Mouse (Mus musculus) C2C12 (cell line): ENCODE measurements at regions not wholly inside any gene's neighbourhood (a gene's known extent, or its start where the extent isn't known, plus 50 kb on each side); places are given as distances from the start of the nearest gene placed in this dataset.

Experiments
- H3K27me3 ChIP-seq: one replicate; pipeline ENCODE4 v1.6.1; 2011; ENCODE audit not compliant: control insufficient read depth, insufficient read depth, insufficient read length
- H3K36me3 ChIP-seq: one replicate; pipeline ENCODE4 v1.6.1; 2011; ENCODE audit not compliant: control insufficient read depth, insufficient read depth
- H3K4me3 ChIP-seq: one replicate; pipeline ENCODE4 v1.5.1; 2011; ENCODE audit warnings: mild to moderate bottlenecking, control low read depth; ENCODE audit not compliant: poor library complexity, insufficient read depth, severe bottlenecking
- H3K79me2 ChIP-seq: one replicate; pipeline ENCODE4 v1.6.1; 2011; ENCODE audit not compliant: control insufficient read depth, insufficient read depth
- H3K79me3 ChIP-seq: one replicate; pipeline ENCODE4 v1.6.1; 2011; ENCODE audit warnings: low read depth, control low read depth
- H3ac ChIP-seq: one replicate; pipeline ENCODE3; 2011; ENCODE audit warnings: low read depth; ENCODE audit not compliant: control insufficient read depth, insufficient read length
- CEBPB ChIP-seq: IDR thresholded peaks from one replicate; pipeline ENCODE4 v1.6.1; 2011; ENCODE audit warnings: low read depth, mild to moderate bottlenecking, control low read depth, moderate library complexity
- CTCF ChIP-seq: IDR thresholded peaks from one replicate; pipeline ENCODE4 v1.5.1; 2011; ENCODE audit not compliant: control insufficient read depth, insufficient read depth, insufficient read length
- FOSL1 ChIP-seq: IDR thresholded peaks from one replicate; pipeline ENCODE4 v1.8.0; 2011; ENCODE audit warnings: mild to moderate bottlenecking, low read length; ENCODE audit not compliant: poor library complexity, insufficient read depth, severe bottlenecking
- MAX ChIP-seq: IDR thresholded peaks from one replicate; pipeline ENCODE4 v1.6.1; 2011; ENCODE audit warnings: mild to moderate bottlenecking, control low read depth
- MYOD1 ChIP-seq: IDR thresholded peaks from one replicate; pipeline ENCODE4 v1.6.1; 2011; ENCODE audit warnings: low read depth; ENCODE audit not compliant: control insufficient read depth, insufficient read length
- MYOG ChIP-seq: IDR thresholded peaks from one replicate; pipeline ENCODE4 v1.6.1; 2011; ENCODE audit not compliant: control insufficient read depth, insufficient read length; ENCODE audit errors: extremely low read depth
- USF1 ChIP-seq: IDR thresholded peaks from one replicate; pipeline ENCODE4 v1.6.1; 2011; ENCODE audit warnings: low read depth, mild to moderate bottlenecking, control low read depth, moderate library complexity

DNA sequence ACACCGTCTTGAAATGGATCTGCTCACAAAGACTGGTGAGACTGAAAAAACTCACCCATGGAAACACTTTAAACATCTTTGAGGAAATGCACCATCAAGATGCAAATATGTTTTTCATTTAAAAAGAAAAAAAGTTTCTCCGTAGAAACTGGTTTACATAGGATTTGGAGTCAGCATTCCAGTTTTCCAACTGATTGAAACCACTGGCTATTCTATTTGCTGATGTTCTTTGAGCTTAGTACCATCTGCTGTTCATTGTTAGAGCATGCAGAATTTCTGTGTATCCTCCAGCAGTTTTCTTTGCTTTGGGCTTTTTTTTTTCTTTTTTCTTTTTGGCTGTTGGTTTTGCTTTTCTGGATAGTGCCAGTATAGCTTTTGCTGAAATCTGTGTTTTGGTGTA is 1948.3 kb downstream of the 9330182O14Rik start:
- Histone ChIP-seq H3K79me2 (no peaks in the 10 kb centered on the region), H3K36me3 (no peaks in the 10 kb centered on the region), H3K79me3 (no peaks in the 10 kb centered on the region), H3K4me3 (no peak overlapping the region), H3ac (no peak overlapping the region), H3K27me3 (no peaks in the 10 kb centered on the region)
- TF ChIP-seq FOSL1: no peak
- no peak for TF ChIP-seq MAX
- no peak for TF ChIP-seq USF1
- TF ChIP-seq MYOG: no peak
- no peak for TF ChIP-seq CEBPB
- no peak for TF ChIP-seq MYOD1
- TF ChIP-seq CTCF: no peak

DNA sequence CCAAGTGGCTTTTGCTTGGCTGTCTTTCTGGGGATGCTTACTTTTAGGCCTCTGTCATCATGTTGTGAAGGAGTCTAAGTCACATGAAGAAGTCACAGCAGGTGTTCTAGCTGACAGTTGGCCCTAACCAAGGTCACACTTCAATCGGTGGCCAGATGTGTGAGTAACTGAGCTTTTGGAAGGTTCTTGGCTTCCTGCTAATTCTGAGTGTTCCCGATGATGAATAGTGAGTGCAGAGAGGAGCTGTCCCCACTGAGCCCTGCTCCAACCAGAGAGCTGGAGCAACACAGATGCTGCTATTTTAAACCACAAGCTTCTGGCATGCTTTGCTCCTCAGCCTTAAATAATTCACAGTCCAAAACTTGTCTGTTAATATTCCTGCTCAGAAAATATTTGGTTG is 1966.6 kb downstream of the 9330182O14Rik start:
- no peaks in the 10 kb centered on the region for H3K27me3 ChIP-seq
- H3K79me3 ChIP-seq: no peaks in the 10 kb centered on the region
- no peak overlapping the region for H3K4me3 ChIP-seq
- H3ac ChIP-seq: no peak overlapping the region
- TF ChIP-seq CTCF (no peak), CEBPB (no peak), USF1 (no peak), MYOG (no peak), MYOD1 (no peak), FOSL1 (no peak), MAX (no peak)
- no peaks in the 10 kb centered on the region for H3K79me2 ChIP-seq
- no peaks in the 10 kb centered on the region for H3K36me3 ChIP-seq

DNA sequence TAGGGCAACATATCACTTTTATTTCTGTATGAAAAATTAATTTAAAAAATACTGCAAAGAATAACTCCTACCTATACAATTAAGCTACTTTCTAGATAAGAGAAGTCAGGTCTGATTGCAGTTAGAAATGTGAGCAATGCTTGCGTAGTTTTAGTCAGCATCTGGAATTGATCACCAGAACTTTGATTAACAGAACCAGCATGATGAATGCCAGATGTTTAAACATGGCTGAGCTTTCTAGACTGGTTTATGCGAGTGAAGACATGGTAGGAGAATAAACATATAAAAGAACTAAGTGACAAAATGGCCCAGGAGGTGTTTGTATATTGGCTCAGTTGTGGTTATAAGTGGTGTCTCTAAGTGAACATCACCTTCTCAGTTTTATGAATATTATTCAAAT is 1970.7 kb downstream of the 9330182O14Rik start:
- Histone ChIP-seq H3K36me3 (no peaks in the 10 kb centered on the region), H3K27me3 (no peaks in the 10 kb centered on the region), H3ac (no peak overlapping the region), H3K79me2 (no peaks in the 10 kb centered on the region), H3K79me3 (no peaks in the 10 kb centered on the region), H3K4me3 (no peak overlapping the region)
- TF ChIP-seq FOSL1 (no peak), MAX (no peak), MYOD1 (no peak), CEBPB (no peak), MYOG (no peak)

DNA sequence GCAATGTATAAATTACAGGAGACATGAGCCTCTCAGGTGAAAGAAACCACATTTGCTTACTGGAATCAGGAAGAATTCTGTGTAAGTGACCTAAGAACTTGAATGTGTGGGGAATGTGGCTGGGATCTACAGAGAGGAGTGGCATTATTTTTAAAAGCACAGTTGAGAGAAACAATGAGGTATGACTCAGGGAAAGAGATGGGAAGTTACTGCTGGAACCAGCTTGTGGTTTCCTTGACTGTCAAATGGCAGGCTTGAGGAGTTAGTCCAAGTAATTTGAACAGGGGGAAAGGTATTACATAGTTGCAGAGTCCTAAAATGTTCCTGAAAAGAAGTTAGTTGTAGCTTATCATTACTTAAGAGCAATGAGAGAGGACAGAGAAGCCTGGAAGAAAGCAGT is 1972.9 kb downstream of the 9330182O14Rik start:
- no peak overlapping the region for H3ac ChIP-seq
- H3K36me3 ChIP-seq: no peaks in the 10 kb centered on the region
- no peaks in the 10 kb centered on the region for H3K27me3 ChIP-seq
- no peak overlapping the region for H3K4me3 ChIP-seq
- no peaks in the 10 kb centered on the region for H3K79me3 ChIP-seq
- H3K79me2 ChIP-seq: no peaks in the 10 kb centered on the region
- TF ChIP-seq MAX (no peak), CEBPB (no peak), CTCF (no peak), FOSL1 (no peak), USF1 (no peak), MYOG (no peak), MYOD1 (no peak)

DNA sequence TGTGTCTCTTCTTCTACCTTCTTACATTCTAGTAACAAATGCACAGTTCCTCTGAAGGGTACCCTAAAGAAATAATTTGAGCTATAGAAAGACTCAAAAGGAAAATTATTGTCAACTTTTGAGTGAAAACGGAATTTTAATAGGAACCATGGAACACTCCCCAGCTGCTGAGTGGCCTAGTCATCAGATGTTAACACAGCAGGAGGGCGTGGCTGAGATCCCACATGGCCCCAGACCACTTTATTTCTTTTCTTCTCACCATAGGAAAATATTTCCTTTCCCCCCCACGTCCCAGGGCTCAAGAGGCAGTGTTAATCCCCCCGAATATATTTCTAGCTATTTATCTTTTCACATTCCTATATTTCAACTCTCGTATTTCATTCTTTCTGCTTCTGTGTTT is 1977.6 kb downstream of the 9330182O14Rik start:
- no peaks in the 10 kb centered on the region for H3K79me2 ChIP-seq
- H3K4me3 ChIP-seq: no peak overlapping the region
- H3K79me3 ChIP-seq: no peaks in the 10 kb centered on the region
- H3K27me3 ChIP-seq: no peaks in the 10 kb centered on the region
- H3K36me3 ChIP-seq: no peaks in the 10 kb centered on the region
- no peak overlapping the region for H3ac ChIP-seq
- no peak for TF ChIP-seq CTCF
- TF ChIP-seq MYOD1: no peak

DNA sequence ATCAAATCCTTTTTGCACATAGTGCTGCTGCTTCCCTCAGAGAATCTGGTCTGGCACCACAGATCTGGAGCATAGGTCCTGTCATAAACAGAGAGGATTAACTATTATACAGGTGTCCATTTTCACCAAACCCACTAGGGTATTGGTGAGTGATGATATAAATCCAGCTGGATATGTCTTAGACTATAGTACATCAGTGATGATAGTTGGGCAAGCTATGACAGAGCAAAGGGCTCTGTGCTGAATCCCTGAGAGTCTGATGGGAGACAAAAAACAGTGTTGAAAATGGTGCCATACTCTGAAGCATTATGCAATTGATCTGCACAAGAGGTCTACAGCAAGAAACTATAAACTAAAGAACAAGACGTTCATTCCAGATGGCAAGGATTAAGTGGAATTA is 1993.3 kb downstream of the 9330182O14Rik start:
- no peak overlapping the region for H3ac ChIP-seq
- no peak overlapping the region for H3K4me3 ChIP-seq
- TF ChIP-seq MYOG (no peak), FOSL1 (no peak), MYOD1 (no peak), CTCF (no peak), CEBPB (no peak), USF1 (no peak), MAX (no peak)
- H3K36me3 ChIP-seq: no peaks in the 10 kb centered on the region
- H3K27me3 ChIP-seq: no peaks in the 10 kb centered on the region
- no peaks in the 10 kb centered on the region for H3K79me2 ChIP-seq
- H3K79me3 ChIP-seq: no peaks in the 10 kb centered on the region
